Mouse (Mus musculus): Measurements from ENCODE around the gene Mndal. TPM values are rescaled to one million over a fixed set of nuclear protein-coding genes. Genes with fewer than 3 reads are reported as not detected.
"Not testable (repeated sequence)": the region's sequence is repeated elsewhere in the genome, so short reads cannot be mapped to it uniquely, and the experiment has no call there.

The Mndal gene
- total RNA-seq, 2 experiments from 2014 or later = 8.4 to 10.1 TPM

DNA sequence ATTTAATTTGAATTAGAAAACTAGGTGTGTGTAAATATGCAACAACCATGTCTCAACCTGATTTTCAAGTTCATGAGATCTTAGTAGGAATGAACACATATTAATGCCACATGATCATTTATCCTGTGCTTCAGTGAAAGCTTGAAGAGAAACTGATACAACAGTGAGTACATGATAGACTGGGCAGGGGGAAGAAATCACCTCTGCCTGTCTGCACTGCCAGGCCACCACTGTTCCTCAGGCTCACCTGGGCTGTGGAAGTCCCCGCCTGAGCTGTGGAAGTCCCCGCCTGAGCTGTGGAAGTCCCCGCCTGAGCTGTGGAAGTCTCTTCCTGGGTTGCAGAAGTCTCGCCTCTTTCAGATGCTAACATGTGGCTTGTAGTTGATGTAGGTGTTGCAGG lies 36.4 kb downstream of the Mndal start:
- DNase-seq (ENCODE audit: low spot score in 2 of 2) = not testable (repeated sequence)

DNA sequence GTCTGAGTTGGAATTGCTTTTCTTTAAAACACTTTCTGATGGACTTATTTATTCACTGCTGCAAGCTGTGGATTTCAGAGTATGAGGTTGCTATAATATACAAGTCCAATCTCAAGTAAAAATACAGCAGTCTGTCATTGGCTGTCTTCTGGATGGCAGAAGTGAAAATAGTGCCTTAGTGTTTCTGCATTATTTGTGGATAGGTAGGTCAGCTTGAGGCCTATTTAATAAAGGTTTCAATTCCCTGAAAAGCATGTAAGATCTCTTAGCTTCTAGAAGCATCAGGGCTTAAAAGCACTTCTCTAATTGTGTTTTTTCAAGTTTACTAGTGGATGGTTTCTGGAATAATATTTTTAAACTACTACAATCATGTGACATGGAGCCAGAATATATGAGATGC lies 52.5 kb downstream of the Mndal start:
- not testable (repeated sequence) for DNase-seq (ENCODE audit: low spot score in 2 of 2)

DNA sequence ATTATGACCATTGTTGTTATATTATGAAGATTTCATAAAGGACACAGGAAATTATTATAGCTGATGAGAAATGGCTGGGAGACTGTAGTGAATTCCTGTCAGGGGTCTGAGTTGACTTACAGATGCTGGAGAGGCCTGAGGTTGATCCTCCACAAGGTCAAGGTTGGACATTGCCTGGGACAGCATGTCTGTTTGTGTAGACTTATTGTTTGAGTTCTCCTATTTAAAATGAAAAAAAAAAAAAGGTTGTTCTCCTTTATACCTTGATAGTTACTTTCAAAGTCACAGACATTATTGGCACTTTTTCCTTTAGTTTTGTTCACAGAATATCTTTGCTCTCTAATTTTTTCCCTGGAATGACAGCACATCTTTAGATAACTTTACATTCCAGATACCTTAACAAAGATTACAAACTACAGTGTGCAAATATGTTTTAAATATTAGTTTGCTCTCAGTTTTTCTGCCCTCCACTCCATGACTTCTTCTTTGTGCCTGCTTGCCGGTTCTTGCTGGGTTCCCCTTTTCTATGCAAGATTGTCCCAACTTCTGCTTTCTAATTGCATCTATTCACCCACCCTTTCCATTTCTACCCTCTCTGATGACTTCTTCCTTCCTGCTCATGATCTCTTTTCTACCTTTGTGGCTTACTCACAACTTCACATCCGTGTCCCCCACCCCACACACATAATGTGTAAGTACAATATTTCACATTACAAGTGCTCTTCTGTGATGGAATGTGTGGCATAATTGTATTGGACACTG lies 55.1 kb downstream of the Mndal start:
- not testable (repeated sequence) for DNase-seq (ENCODE audit: low spot score in 2 of 2)

DNA sequence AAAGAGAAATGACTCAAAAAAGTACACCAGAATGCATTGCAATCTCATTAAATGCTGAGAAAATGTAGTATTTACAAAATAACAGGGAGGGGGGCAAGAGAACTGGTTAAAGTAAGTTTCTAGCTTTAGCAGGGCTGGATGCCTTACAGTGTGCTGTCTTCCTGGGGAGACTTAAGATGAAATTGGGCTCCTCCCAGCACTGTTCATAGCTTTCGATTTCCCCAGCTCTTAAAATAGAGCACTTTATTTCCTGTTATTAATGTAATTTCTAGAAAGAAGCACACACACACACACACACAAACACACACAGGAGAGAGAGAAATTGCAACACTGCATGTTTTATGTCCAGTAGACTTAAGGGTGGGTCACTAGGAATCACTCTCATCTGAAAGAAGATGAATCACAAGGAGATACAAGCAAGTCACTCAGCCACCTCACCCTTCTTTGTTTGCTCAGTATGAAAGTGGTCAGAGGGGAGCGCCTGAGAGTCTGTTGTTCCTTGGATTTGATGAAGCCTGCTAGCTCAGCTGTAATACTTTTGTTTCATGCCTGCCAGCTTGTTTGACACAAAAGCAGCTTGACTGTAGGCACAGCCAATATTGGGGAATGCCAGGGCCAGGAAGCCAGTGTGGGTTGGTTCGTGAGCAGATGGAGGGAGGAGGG lies 62.2 kb downstream of the Mndal start:
- not testable (repeated sequence) for DNase-seq (ENCODE audit: low spot score in 2 of 2)

DNA sequence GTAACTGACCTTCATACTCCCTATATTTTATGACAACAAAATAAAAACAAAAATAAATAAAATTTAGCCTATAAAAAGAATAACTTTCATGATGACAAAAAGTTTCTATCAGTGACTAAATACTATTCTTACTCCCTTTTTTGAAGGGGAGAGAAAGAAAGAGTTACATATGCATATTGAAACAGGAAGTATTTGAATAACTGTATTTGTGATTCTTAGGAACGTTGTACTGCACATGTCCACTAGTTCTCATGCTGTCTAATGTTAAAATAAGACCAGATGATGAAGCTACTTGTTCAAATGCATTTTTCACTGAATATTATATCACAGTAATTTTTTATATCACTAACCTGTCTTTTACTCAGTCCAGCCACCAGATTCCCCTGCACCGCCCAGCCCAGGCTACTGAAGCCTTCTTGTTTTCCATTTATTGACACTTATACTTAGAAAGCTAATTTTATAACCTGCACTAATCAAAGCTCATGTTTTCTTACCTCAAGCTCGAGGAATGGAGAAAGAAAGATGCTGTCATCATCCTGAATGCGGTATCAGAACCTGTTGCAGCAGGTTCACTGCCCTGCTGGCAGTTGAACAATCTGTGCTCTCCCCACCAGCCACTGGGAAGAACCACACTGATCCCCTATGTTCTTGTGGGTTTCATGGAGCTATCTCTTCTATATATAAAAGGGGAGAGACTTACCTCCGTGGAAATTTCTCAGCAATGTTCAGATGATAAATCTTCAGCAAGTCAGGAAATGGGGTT lies 62.9 kb downstream of the Mndal start:
- DNase-seq (ENCODE audit: low spot score in 2 of 2) = not testable (repeated sequence)

DNA sequence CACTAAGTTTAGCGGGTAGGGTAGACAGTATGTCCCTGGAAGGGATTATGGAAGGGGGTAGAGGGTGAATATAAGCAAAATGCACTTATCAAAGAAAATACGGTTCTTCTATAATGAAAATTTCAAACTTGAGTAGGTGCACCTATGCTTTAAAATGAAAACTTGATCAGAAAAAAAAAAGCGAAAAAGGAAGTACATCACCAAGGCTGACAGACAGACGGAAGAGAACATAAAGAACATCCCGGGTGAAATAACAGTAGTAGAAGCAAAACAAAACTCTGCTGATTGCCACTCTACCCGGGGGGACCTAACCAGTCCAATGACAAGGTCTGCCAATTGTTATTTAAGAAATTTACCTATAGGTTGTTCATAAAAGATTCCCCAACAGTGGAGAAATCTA lies 64.0 kb downstream of the Mndal start:
- not testable (repeated sequence) for DNase-seq (ENCODE audit: low spot score in 2 of 2)

DNA sequence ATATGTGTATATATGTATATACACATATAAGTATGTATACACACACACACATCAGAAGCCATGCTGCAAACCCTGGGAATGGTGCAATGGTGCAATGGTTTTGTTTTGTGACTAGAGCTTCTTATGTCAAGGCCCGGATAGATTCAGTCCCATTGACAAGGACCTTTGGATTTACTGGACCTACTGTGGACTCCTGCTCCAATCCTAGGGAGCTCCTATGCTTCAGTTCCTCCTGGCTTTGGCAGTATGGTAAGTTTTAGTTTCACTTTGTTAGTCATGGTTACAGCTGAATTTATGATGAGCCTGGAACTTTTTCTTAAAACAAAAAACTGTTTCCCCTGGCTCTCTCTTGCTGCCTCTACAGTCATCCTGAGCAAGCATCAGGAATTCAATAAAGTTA lies 65.2 kb downstream of the Mndal start:
- not testable (repeated sequence) for DNase-seq (ENCODE audit: low spot score in 2 of 2)

DNA sequence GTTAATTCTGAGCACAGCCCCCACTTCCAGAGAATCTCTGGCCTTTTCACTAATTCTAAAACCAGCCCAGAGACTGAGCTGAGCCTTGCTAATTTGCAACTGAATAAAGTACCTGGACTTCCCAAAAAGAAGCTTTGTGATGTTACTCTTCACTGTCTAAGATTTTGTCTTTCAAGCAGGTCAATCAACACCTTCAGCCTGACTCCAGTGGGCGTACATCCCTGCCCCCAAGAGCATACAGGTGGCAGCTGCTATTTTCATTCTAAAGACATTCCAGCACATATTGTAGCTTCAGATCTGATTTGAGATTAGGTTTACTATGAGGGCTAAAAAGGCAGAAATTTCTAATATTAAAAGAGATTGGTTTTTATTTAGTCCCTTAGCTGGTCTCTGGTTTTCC lies 73.7 kb downstream of the Mndal start:
- DNase-seq (ENCODE audit: low spot score in 2 of 2) = not testable (repeated sequence)

DNA sequence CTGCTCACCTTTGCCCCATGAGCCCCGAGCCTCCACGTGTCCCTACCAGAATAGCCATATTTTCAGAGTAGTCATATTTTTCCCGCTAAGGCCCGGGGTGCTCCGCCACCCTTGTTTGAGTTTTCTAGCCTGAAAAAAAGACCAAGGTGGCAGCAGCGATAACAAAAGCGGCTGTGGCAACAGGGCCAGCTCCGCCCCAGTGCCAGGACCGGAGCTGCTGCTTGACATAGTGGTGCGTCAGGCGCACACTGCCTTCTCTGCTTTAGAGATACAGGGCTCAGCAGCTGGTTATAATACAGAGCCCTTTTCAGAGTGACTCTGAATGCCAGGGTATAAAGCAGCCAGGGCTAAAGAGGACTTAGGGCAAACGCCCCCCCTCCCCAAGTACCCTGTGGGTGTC lies 75.8 kb downstream of the Mndal start:
- DNase-seq (ENCODE audit: low spot score in 2 of 2) = no peak

DNA sequence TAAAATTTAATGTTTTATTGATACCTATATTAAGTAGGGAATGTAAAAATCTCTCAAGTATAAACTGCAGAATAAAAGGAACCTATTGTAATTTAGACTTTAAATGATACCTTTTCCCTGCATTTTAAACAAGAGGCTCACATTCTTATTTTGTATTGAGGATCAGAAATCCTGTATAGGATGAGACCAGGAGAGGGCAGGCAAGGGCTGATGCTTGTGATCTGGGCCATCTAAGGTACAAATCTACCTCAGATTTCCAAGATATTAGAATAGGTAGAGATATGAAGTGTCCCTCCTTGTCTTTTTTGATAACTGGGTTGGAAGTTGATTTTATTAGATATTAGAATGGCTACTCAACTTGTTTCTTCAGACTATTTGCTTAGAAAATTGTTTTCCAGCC lies 88.6 kb downstream of the Mndal start:
- not testable (repeated sequence) for DNase-seq (ENCODE audit: low spot score in 2 of 2)

DNA sequence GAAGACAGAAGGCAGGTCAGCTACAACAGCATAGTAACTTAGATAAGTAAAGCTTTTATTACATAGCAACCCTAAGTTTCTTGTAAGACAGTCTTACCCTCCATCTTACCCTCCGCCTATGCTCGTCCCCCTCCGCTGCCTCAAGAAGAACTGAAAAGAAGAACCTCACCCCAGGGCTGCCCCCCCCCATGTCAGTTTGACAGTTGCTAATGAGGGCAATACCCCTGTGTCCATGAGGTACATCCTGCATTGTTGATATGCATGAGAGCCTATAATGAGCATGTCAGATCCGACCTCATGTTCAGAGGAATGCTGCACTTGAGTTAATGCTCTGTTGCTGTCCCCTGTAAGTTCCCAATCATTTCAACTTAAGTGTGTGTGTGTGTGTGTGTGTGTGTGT lies 89.4 kb downstream of the Mndal start:
- DNase-seq (ENCODE audit: low spot score in 2 of 2) = not testable (repeated sequence)

DNA sequence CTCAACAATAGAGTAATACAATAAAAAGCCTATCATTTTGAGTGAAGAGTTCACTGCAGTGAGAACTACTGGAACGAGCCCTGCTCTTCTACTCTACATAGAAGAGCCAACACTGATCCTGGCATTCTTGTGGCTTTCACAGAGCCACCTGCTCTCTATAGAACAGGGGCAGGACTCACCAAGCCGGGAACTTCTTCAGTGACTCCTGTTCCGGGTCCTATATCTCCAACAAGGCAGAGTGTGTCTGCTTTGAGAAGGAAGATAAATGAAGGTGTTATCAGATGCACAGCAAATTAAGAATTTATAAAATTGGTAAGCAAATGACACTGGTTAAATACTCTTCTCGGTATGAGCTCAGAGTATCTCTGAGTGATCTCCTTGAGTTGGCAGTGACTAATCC lies 96.1 kb downstream of the Mndal start:
- not testable (repeated sequence) for DNase-seq (ENCODE audit: low spot score in 2 of 2)

DNA sequence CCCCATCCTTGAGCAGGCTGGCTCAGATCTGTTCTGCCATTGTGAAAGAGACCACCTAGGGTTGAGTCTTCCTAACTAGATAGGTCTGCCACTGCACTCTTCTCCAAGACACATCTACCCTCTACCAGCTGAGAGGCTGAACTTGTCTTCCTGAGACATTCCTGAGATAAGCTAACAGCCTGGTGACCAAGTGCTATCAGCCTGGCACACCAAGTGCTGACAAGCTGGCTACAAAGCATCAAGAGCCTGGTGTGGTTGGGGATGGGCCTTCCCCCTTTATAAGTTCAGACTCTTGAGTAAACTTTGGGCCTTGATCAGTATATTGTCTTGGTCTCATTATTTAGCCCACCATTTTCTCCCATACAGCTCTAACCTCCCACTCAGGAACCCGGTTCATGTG lies 97.5 kb downstream of the Mndal start:
- DNase-seq (ENCODE audit: low spot score in 2 of 2) = no peak

DNA sequence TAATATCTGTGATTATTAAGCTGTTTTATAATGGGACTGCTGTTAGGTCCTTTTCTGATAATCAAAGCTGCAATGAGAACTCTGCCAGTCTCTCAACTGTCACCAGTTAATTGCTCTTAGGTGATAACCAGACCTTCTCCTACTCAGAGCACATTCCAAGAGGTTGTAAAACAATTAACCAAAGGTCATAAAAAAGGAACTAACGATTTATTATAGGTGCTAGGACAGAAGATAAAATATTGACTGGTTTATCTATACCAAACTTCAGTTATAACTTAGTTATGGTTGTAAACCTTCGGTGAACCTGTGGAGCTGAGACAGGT lies 120.8 kb downstream of the Mndal start:
- not testable (repeated sequence) for DNase-seq (ENCODE audit: low spot score in 2 of 2)

DNA sequence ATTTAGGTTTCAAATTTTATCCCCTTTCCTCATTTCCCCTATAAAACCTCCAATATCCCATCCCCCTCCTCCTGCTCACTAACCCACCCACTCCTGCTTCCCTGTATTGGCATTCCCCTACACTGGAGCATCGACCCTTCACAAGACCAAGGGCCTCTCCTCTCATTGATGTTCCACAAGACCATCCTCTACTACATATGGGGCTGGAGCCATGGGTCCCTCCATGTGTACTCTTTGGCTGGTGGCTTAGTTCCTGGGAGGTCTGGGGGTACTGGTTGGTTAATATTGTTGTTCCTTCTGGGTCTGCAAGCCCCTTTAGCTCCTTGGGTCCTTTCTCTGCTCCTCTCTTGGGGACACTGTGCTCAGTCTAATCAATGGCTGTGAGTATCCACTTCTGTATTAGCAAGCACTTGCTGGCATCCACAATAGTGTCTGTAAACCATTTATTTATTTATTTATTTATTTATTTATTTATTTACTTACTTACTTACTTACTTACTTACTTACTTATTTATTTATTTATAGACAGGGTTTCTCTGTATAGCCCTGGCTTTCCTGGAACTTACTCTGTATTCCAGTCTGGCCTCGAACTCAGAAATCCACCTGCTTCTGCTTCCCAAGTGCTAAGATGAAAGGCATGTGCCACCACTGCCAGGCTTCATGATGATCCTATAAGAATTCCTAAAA lies 121.4 kb downstream of the Mndal start:
- DNase-seq (ENCODE audit: low spot score in 2 of 2) = not testable (repeated sequence)

DNA sequence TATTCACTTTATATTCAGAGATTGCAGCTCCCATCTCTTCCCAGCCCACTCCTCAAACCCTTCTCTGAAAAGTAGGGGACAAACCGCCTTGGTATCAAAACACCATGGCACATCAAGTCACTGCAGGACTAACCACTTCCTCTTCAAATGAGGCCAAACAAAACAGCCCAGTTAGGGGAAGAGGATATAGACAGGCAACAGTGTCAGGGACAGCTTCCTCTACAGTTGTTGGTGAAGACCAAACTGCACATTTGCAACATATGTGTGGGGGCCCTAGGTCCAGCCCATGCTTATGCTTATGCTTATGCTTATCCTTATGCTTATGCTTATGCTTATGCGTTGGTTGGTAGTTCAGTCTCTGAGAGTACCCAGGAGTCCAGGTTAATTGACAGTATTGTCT lies 133.0 kb downstream of the Mndal start:
- DNase-seq (ENCODE audit: low spot score in 2 of 2) = not testable (repeated sequence)

DNA sequence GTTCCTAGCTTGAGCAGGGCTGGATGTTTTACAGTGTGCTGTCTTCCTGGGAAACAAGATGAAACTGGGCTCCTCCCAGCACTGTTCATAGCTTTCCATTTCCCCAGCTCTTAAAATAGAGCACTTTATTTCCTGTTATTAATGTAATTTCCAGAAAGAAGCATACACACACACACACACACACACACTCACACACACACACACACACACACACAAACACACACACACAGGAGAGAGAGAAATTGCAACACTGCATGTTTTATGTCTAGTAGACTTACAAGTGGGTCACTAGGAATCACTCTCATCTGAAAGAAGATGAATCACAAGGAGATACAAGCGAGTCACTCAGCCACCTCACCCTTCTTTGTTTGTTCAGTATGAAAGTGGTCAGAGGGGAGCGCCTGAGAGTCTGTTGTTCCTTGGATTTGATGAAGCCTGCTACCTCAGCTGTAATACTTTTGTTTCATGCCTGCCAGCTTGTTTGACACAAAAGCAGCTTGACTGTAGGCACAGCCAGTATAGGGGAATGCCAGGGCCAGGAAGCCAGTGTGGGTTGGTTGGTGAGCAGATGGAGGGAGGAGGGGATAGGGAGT lies 139.5 kb downstream of the Mndal start:
- not testable (repeated sequence) for DNase-seq (ENCODE audit: low spot score in 2 of 2)

DNA sequence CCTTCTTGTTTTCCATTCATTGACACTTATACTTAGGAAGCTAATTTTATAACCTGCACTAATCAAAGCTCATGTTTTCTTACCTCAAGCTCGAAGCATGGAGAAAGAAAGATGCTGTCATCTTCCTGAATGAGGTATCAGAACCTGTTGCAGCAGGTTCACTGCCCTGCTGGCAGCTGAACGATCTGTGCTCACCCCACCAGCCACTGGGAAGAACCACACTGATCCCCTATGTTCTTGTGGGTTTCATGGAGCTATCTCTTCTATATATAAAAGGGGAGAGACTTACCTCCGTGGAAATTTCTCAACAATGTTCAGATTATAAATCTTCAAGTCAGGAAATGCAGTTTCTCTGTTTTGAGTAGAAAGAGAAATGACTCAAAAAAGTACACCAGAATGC lies 140.1 kb downstream of the Mndal start:
- not testable (repeated sequence) for DNase-seq (ENCODE audit: low spot score in 2 of 2)

DNA sequence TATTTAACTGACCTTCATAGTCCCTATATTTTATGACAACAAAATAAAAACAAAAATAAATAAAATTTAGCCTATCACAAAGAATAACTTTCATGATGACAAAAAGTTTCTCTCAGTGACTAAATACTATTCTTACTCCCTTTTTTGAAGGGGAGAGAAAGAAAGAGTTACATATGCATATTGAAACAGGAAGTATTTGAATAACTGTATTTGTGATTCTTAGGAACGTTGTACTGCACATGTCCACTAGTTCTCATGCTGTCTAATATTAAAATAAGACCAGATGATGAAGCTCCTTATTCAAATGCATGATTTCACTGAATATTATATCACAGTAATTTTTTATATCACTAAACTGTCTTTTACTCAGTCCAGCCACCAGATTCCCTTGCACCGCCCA lies 140.5 kb downstream of the Mndal start:
- not testable (repeated sequence) for DNase-seq (ENCODE audit: low spot score in 2 of 2)
